Mouse (Mus musculus) forebrain, embryonic 14.5 days (tissue): ENCODE results near the gene Usp49. TPM values are rescaled to one million over a fixed set of nuclear protein-coding genes. Genes with fewer than 3 reads are reported as not detected.
"Not testable (repeated sequence)": the region's sequence is repeated elsewhere in the genome, so short reads cannot be mapped to it uniquely, and the experiment has no call there.

Source experiments
- ATAC-seq: fragments of 200-750 bp; cut with Nextera tagmentation; 2 replicates; pipeline ENCODE4 v1.8.0; 2017; ENCODE audit warnings: mild to moderate bottlenecking, moderate library complexity
- DNase-seq: peaks from one replicate; pipeline ENCODE4 v3.0.0-alpha.2; 2015; ENCODE audit warnings: low spot score
- H3K27ac ChIP-seq: fragments of 300-500 bp; sonication (generic); 2 replicates; pipeline ENCODE4 v1.5.1; 2014; ENCODE audit warnings: low read depth, mild to moderate bottlenecking, control low read depth, low read length, moderate library complexity
- H3K27me3 ChIP-seq: fragments of 300-500 bp; sonication (generic); replicated peaks from 2 replicates; pipeline ENCODE4 v1.6.1; 2014; ENCODE audit warnings: low read length, control low read depth, mixed read lengths; ENCODE audit not compliant: control insufficient read depth, insufficient read depth
- H3K36me3 ChIP-seq: fragments of 300-500 bp; sonication (generic); 2 replicates; pipeline ENCODE4 v1.6.1; 2014; ENCODE audit warnings: low read length, control low read depth; ENCODE audit not compliant: control insufficient read depth, insufficient read depth
- H3K4me1 ChIP-seq: fragments of 300-500 bp; sonication (generic); 2 replicates; pipeline ENCODE4 v1.6.1; 2014; ENCODE audit warnings: antibody characterized with exemption, low read length, control low read depth; ENCODE audit not compliant: control insufficient read depth, insufficient read depth
- H3K4me2 ChIP-seq: fragments of 300-500 bp; sonication (generic); 2 replicates; pipeline ENCODE4 v1.6.1; 2014; ENCODE audit warnings: mild to moderate bottlenecking, control low read depth, low read length
- H3K4me3 ChIP-seq: fragments of 300-500 bp; sonication (generic); 2 replicates; pipeline ENCODE4 v1.5.1; 2014; ENCODE audit warnings: low read depth, low read length, control low read depth
- H3K9ac ChIP-seq: fragments of 300-500 bp; sonication (generic); 2 replicates; pipeline ENCODE4 v1.6.1; 2014; ENCODE audit warnings: mild to moderate bottlenecking, low read length, control low read depth, moderate library complexity
- H3K9me3 ChIP-seq: fragments of 300-500 bp; sonication (generic); replicated peaks from 2 replicates; pipeline ENCODE4 v1.6.1; 2016; ENCODE audit warnings: low read length, control low read depth, mixed read lengths; ENCODE audit not compliant: control insufficient read depth
- WGBS: fragments of 180-500 bp; shearing (Covaris S2); extraction: QIAGEN DNeasy Blood & Tissue Kit; methylation state at CpG from one replicate; pipeline ENCODE4 v1.1.7; 2014; 5-methylcytosine and 5-hydroxymethylcytosine counted together
- polyA plus RNA-seq: library from polyadenylated mRNA; unstranded; fragments of >200 nt; fragmentation: Nextera tagmentation; extraction: Ambion mirVana; gene quantifications from 2 replicates; pipeline ENCODE4 v1.2.1, GENCODE M21; 2014

The Usp49 gene
- polyA plus RNA-seq, 1 experiment from 2014 or later, result 6.6 TPM

GRCm38 (mm10) chr17:47595248-47596161, 35.0 kb upstream of the Usp49 start:
- Histone ChIP-seq H3K36me3 (peaks cover 18% of the 10 kb centered on the region), H3K27ac (peak overlapping the region; percentile 81), H3K27me3 (no peaks in the 10 kb centered on the region), H3K9me3 (no peaks in the 10 kb centered on the region), H3K4me3 (peak overlapping the region; percentile 64), H3K4me1 (peaks cover 15% of the 10 kb centered on the region), H3K4me2 (peak overlapping the region; percentile 98), H3K9ac (peak overlapping the region; percentile 75)
- ATAC-seq, result peak; percentile 8
- under 1% methylated on average over 20 of the region's 21 CpGs for WGBS
- peak; percentile 64 for DNase-seq

- H3K27me3 ChIP-seq, result no peaks in the 10 kb centered on the region
- H3K4me3 ChIP-seq, result no peak overlapping the region
- peaks cover 15% of the 10 kb centered on the region for H3K4me1 ChIP-seq
- ATAC-seq, result no peak
- WGBS, result 14% methylated on average over 6 of the region's 6 CpGs
- peak overlapping the region; percentile 98; the same call in 1 of the 2 replicates for H3K4me2 ChIP-seq
- H3K36me3 ChIP-seq, result peaks cover 26% of the 10 kb centered on the region
- peak overlapping the region; percentile 81 for H3K27ac ChIP-seq
- H3K9me3 ChIP-seq, result no peaks in the 10 kb centered on the region
- H3K9ac ChIP-seq, result peak overlapping the region; percentile 75
- no peak for DNase-seq
Observed at GRCm38 (mm10) chr17:47596162-47596838, 34.2 kb upstream of the Usp49 start.

GRCm38 (mm10) chr17:47596839-47597164, 33.7 kb upstream of the Usp49 start:
- Histone ChIP-seq H3K9me3 (no peaks in the 10 kb centered on the region), H3K27ac (no peak overlapping the region; the same call in 1 of the 2 replicates), H3K4me2 (no peak overlapping the region; the same call in 1 of the 2 replicates), H3K4me3 (no peak overlapping the region), H3K4me1 (peaks cover 15% of the 10 kb centered on the region), H3K36me3 (peaks cover 31% of the 10 kb centered on the region), H3K9ac (no peak overlapping the region; the same call in 1 of the 2 replicates), H3K27me3 (no peaks in the 10 kb centered on the region)
- WGBS, result 59% methylated on average over 5 of the region's 5 CpGs
- DNase-seq (no peak), ATAC-seq (no peak)

- Histone ChIP-seq H3K9ac (no peak overlapping the region), H3K27ac (no peak overlapping the region), H3K9me3 (no peaks in the 10 kb centered on the region), H3K36me3 (peaks cover 36% of the 10 kb centered on the region), H3K4me1 (peaks cover 15% of the 10 kb centered on the region), H3K4me2 (no peak overlapping the region), H3K27me3 (no peaks in the 10 kb centered on the region), H3K4me3 (no peak overlapping the region)
- DNase-seq, result no peak
- 62% methylated on average over 13 of the region's 13 CpGs for WGBS
- ATAC-seq, result no peak
Observed at GRCm38 (mm10) chr17:47597261-47597660, 33.2 kb upstream of the Usp49 start.

- Histone ChIP-seq H3K27ac (no peak overlapping the region), H3K36me3 (peaks cover 43% of the 10 kb centered on the region), H3K4me1 (peaks cover 15% of the 10 kb centered on the region), H3K27me3 (no peaks in the 10 kb centered on the region), H3K9me3 (no peaks in the 10 kb centered on the region), H3K4me3 (no peak overlapping the region), H3K9ac (no peak overlapping the region), H3K4me2 (no peak overlapping the region)
- 21% methylated on average over 10 of the region's 10 CpGs for WGBS
- ATAC-seq (0 out of 2 replicates have a peak, but pooled peaks have one; percentile 13), DNase-seq (peak; percentile 60)
Observed at GRCm38 (mm10) chr17:47597838-47598579, 32.5 kb upstream of the Usp49 start.

DNA sequence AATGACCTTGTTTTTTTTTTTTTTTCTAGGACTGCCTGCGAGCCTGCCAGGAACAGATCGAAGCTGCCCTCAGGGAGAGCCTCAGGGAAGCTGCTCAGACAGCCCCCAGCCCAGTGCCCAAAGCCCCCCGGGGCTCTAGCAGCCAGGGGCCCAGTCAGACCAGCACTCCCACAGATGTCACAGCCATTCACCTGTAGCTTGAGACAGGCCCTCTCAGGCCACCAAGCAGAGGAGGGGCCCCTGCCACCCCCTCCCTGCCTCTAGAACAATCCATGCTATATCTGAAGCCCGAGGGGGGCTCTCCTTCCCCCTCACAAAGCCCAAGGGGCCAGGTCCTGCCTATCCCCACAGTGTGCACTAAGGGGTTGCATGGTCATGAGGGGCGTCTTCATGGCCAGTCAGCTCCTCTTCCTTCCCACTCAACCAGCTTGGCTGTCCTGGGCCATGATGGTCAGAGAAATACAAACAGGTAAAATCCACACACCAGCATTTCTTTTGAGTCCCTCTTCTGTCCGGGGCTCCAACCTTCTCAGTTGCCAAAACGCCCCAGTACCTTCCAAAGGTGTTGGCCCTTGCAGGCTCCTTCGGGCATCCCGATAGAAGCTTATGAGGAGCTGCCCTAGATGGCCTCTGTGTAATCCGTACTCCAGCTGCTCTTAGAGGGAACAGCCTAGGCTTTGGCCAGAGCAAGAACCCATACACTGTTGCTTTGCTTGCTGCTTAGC, 31.7 kb upstream of the Usp49 start:
- H3K27me3 ChIP-seq, H3K9me3 ChIP-seq, ATAC-seq, H3K4me2 ChIP-seq, H3K27ac ChIP-seq, H3K9ac ChIP-seq, H3K4me3 ChIP-seq, DNase-seq: not testable (repeated sequence)
- WGBS, result 84% methylated on average over 10 of the region's 10 CpGs
- Histone ChIP-seq H3K36me3 (peaks cover 47% of the 10 kb centered on the region), H3K4me1 (peaks cover 15% of the 10 kb centered on the region)

DNA sequence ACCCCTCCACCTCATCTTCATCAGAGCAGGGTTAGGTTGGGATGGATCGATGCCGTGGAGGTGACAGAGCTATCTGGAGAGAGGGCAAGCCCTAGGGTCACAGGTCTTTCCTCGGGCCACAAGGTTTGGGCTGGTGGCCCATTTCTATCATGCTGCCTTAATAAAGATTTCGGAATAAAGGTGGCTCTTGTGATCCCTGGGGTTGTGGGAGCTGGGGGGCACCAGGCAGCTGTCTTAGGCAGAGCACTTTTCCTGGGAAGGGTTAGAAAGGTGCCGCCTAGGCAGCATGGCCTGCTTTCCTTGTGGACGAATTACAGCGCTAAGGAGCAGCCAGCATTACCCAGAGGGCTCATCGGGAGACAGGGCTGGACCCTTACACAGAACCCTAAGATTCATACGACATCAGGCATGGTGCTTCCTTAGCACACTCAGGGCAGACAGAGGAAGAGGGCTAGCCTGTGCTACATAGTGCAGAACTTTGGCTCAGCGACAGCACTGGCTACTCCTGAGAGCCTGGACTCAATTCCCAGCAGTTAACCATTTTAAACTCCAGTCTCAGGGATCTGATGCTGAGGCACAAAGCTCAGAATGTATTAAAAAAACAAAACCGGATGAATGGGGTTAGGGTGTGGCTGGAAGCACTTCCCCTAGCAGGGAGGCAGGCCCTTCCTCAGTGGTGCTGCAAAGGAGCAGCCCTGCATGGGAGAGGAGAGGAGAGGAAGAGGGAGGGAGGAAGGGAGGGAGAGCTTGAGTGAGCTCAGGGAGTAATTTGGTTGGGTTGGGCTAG, 30.8 kb upstream of the Usp49 start:
- H3K36me3 ChIP-seq, result peaks cover 57% of the 10 kb centered on the region

More for the DNA sequence above, 30.8 kb upstream of the Usp49 start:
- DNase-seq, result no peak
- no peak overlapping the region for H3K27ac ChIP-seq
- H3K4me1 ChIP-seq, result peaks cover 15% of the 10 kb centered on the region
- no peak overlapping the region for H3K4me3 ChIP-seq
- no peak overlapping the region for H3K4me2 ChIP-seq
- H3K27me3 ChIP-seq, result no peaks in the 10 kb centered on the region
- 80% methylated on average over 11 of the region's 11 CpGs for WGBS
- ATAC-seq, result no peak
- no peak overlapping the region for H3K9ac ChIP-seq
- H3K9me3 ChIP-seq, result no peaks in the 10 kb centered on the region
